Mouse (Mus musculus) liver, adult 2 months (tissue): ENCODE data around the gene Sike1. TPM values are rescaled to one million over a fixed set of nuclear protein-coding genes. Genes with fewer than 3 reads are reported as not detected.
A peak's percentile ranks its signal among the peaks of the same experiment; 100 is the strongest.

Source experiments
- DNase-seq: peaks from one replicate; pipeline ENCODE4 v3.0.0-alpha.2; 2011; ENCODE audit warnings: low read depth, low spot score; ENCODE audit errors: extremely low read depth
- H3K27ac ChIP-seq: fragments of 200-500 bp; replicated peaks from 2 replicates; pipeline ENCODE4 v1.5.1; 2012; ENCODE audit warnings: low read depth, mild to moderate bottlenecking, control low read depth, inconsistent platforms, low read length; ENCODE audit not compliant: insufficient read depth
- H3K27me3 ChIP-seq: fragments of 200-500 bp; 2 replicates; pipeline ENCODE4 v1.6.1; 2012; ENCODE audit warnings: mild to moderate bottlenecking, moderate library complexity, low read length, inconsistent platforms; ENCODE audit not compliant: control insufficient read depth, insufficient read depth
- H3K36me3 ChIP-seq: fragments of 200-500 bp; 2 replicates; pipeline ENCODE4 v1.6.1; 2012; ENCODE audit warnings: low read length, inconsistent platforms; ENCODE audit not compliant: control insufficient read depth, insufficient read depth
- H3K4me1 ChIP-seq: fragments of 200-500 bp; 2 replicates; pipeline ENCODE4 v1.6.1; 2011; ENCODE audit warnings: low read length; ENCODE audit not compliant: control insufficient read depth, insufficient read depth
- H3K4me3 ChIP-seq: fragments of 200-500 bp; 2 replicates; pipeline ENCODE4 v1.5.1; 2011; ENCODE audit warnings: low read depth, mild to moderate bottlenecking, control low read depth, low read length, moderate library complexity; ENCODE audit not compliant: insufficient read depth
- H3K79me2 ChIP-seq: fragments of 200-500 bp; 2 replicates; pipeline ENCODE4 v1.6.1; 2012; ENCODE audit warnings: inconsistent platforms, mild to moderate bottlenecking, low read length, moderate library complexity; ENCODE audit not compliant: control insufficient read depth, insufficient read depth
- H3K9ac ChIP-seq: fragments of 200-500 bp; 2 replicates; pipeline ENCODE4 v1.6.1; 2012; ENCODE audit warnings: low read depth, mild to moderate bottlenecking, control low read depth, inconsistent platforms, low read length
- CTCF ChIP-seq: fragments of 200-500 bp; IDR thresholded peaks from 2 replicates; pipeline ENCODE4 v1.5.1; 2011; ENCODE audit warnings: low read depth, low read length, control low read depth
- POLR2A ChIP-seq: fragments of 200-500 bp; IDR thresholded peaks from 2 replicates; pipeline ENCODE4 v1.6.1; 2011; ENCODE audit warnings: low read length, control low read depth; ENCODE audit not compliant: insufficient read depth; ENCODE audit errors: extremely low read depth
- WGBS: fragments of 180-500 bp; shearing (Covaris S2); methylation state at CpG from one replicate; pipeline ENCODE4 v1.1.7; 2018; 5-methylcytosine and 5-hydroxymethylcytosine counted together
- polyA plus RNA-seq: library from polyadenylated mRNA; depleted of rRNA; stranded (reverse); fragments of >200 nt; gene quantifications from 2 replicates; pipeline ENCODE4 v1.2.3, GENCODE M21; 2012; rRNA removed
- total RNA-seq: library from RNA; depleted of rRNA; stranded (reverse); fragments of >200 nt; gene quantifications from 2 replicates; pipeline ENCODE4 v1.2.3, GENCODE M21; 2014; rRNA removed

Gene Sike1
- total RNA-seq (7.7 and 7.9 TPM in 2 replicates), polyA plus RNA-seq (6.0 and 6.8 TPM in 2 replicates)

GRCm38 (mm10) chr3:102995605-102996321, at the start of gene Sike1:
TSS of gene Sike1 (plus strand) at chr3:102995708.
- Histone ChIP-seq H3K36me3 (peaks cover 13% of the 10 kb centered on the region), H3K9ac (peak within 1 kb of the TSS; percentile 86), H3K27ac (peak within 1 kb of the TSS; percentile 50), H3K79me2 (no peaks in the 10 kb centered on the region), H3K27me3 (no peaks in the 10 kb centered on the region), H3K4me1 (peaks cover 5% of the 10 kb centered on the region; the same call in 1 of the 2 replicates), H3K4me3 (peak within 1 kb of the TSS; percentile 73)
- TF ChIP-seq CTCF = no peak
- peak; percentile 56; the same call in 1 of the 2 replicates for TF ChIP-seq POLR2A
- DNase-seq = peak; percentile 79
- under 1% methylated on average over 60 of the region's 60 CpGs for WGBS

GRCm38 (mm10) chr3:102946312-102946711, 49.2 kb upstream of the Sike1 start:
- no peaks in the 10 kb centered on the region for H3K27me3 ChIP-seq
- no peak for DNase-seq
- H3K27ac ChIP-seq = no peak overlapping the region
- no peaks in the 10 kb centered on the region for H3K36me3 ChIP-seq
- H3K79me2 ChIP-seq = no peaks in the 10 kb centered on the region
- 45% methylated on average over 3 of the region's 3 CpGs for WGBS
- H3K9ac ChIP-seq = no peak overlapping the region
- no peaks in the 10 kb centered on the region; the same call in 1 of the 2 replicates for H3K4me1 ChIP-seq
- no peak overlapping the region for H3K4me3 ChIP-seq
- TF ChIP-seq CTCF (no peak), POLR2A (no peak)

GRCm38 (mm10) chr3:102946861-102947260, 48.6 kb upstream of the Sike1 start:
- Histone ChIP-seq H3K4me1 (no peaks in the 10 kb centered on the region; the same call in 1 of the 2 replicates), H3K79me2 (no peaks in the 10 kb centered on the region), H3K27me3 (no peaks in the 10 kb centered on the region), H3K27ac (no peak overlapping the region), H3K4me3 (no peak overlapping the region), H3K9ac (no peak overlapping the region), H3K36me3 (no peaks in the 10 kb centered on the region)
- no peak for TF ChIP-seq POLR2A
- 63% methylated on average over 5 of the region's 5 CpGs for WGBS
- no peak for DNase-seq

GRCm38 (mm10) chr3:102954476-102954875, 41.0 kb upstream of the Sike1 start:
- 94% methylated on average over 12 of the region's 12 CpGs for WGBS

GRCm38 (mm10) chr3:102955143-102955542, 40.4 kb upstream of the Sike1 start:
- Histone ChIP-seq H3K36me3 (no peaks in the 10 kb centered on the region), H3K27me3 (no peaks in the 10 kb centered on the region), H3K9ac (no peak overlapping the region), H3K27ac (no peak overlapping the region), H3K4me1 (no peaks in the 10 kb centered on the region), H3K79me2 (no peaks in the 10 kb centered on the region), H3K4me3 (no peak overlapping the region)
- 87% methylated on average over 3 of the region's 3 CpGs for WGBS
- no peak for DNase-seq
- no peak for TF ChIP-seq CTCF
- no peak for TF ChIP-seq POLR2A

More at GRCm38 (mm10) chr3:102954476-102954875, 41.0 kb upstream of the Sike1 start:
- H3K79me2 ChIP-seq = no peaks in the 10 kb centered on the region
- no peak overlapping the region for H3K27ac ChIP-seq
- no peak overlapping the region for H3K9ac ChIP-seq
- no peaks in the 10 kb centered on the region for H3K4me1 ChIP-seq
- no peak for DNase-seq
- no peak overlapping the region for H3K4me3 ChIP-seq
- no peaks in the 10 kb centered on the region for H3K36me3 ChIP-seq
- no peaks in the 10 kb centered on the region for H3K27me3 ChIP-seq
- TF ChIP-seq POLR2A (no peak), CTCF (no peak)

- no peaks in the 10 kb centered on the region for H3K27me3 ChIP-seq
- no peak overlapping the region for H3K4me3 ChIP-seq
- no peaks in the 10 kb centered on the region for H3K79me2 ChIP-seq
- 75% methylated on average over 3 of the region's 3 CpGs for WGBS
- DNase-seq = no peak
- H3K27ac ChIP-seq = no peak overlapping the region
- no peak overlapping the region for H3K9ac ChIP-seq
- TF ChIP-seq CTCF (no peak), POLR2A (no peak)
- no peaks in the 10 kb centered on the region for H3K4me1 ChIP-seq
- H3K36me3 ChIP-seq = no peaks in the 10 kb centered on the region
Observed at GRCm38 (mm10) chr3:102955596-102955995, 39.9 kb upstream of the Sike1 start.
